ENCODE assay signal across 23 mouse cellular contexts in the genomic region with DNA sequence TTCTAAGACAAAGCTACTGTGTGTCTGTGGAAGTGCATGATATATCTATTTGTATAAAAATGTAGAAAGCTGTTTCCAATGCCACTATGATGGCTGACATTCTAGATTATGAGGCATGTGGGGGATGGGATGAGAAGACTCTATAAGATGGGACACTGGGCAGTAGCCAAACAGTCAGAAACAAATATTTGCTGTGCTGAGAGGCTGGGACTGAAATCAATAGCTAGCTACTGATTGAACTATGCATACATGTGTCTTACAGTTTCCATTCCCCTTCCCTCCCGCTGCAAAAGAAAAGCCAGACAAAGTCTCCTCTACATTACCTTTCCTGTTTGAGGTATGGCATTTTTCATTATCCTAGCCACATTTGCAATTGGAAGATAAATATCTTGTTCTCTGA.
"Had no signal": no experiment of that assay in that cellular context is flagged by ENCODE, and none has a peak within 500 bp of the region (broad histone marks: within the 10 kb centered on the region; RNA-seq: fewer than 3 reads in every experiment).

No protein-coding gene starts in this region.

- H3K27me3 ChIP-seq: heart, embryonic 13.5 days; heart, embryonic 15.5 days; hindbrain, embryonic 13.5 days; hindbrain, embryonic 15.5 days; intestine, embryonic 15.5 days; limb, embryonic 13.5 days; limb, embryonic 15.5 days had no signal

- H3K4me1 ChIP-seq: heart, embryonic 15.5 days; intestine, embryonic 15.5 days had no signal

- H3K9me3 ChIP-seq: heart, embryonic 15.5 days; hindbrain, embryonic 13.5 days; hindbrain, embryonic 15.5 days; intestine, embryonic 15.5 days; limb, embryonic 15.5 days had no signal

- H3K27ac ChIP-seq: heart, adult 2 months; heart, embryonic 13.5 days; heart, embryonic 15.5 days; hindbrain, embryonic 13.5 days; hindbrain, embryonic 15.5 days; hindbrain, postnatal 0 days; intestine, embryonic 15.5 days; layer of hippocampus, adult 2 months; left cerebral cortex, adult 2 months; limb, embryonic 13.5 days; limb, embryonic 15.5 days; liver, embryonic 14.5 days had no signal

- H3K4me3 ChIP-seq: heart, adult 2 months; heart, embryonic 13.5 days; heart, embryonic 15.5 days; hindbrain, embryonic 13.5 days; hindbrain, embryonic 15.5 days; intestine, embryonic 15.5 days; layer of hippocampus, adult 2 months; left cerebral cortex, adult 2 months; limb, embryonic 13.5 days; limb, embryonic 15.5 days had no signal

- ATAC-seq: hindbrain, postnatal 0 days; intestine, embryonic 15.5 days; intestine, postnatal 0 days had no signal

- H3K9ac ChIP-seq: heart, embryonic 13.5 days; heart, embryonic 15.5 days; hindbrain, embryonic 13.5 days; hindbrain, embryonic 15.5 days; intestine, embryonic 15.5 days; limb, embryonic 13.5 days; limb, embryonic 15.5 days; liver, embryonic 14.5 days had no signal

- DNase-seq: gastrocnemius, postnatal 14 days; gastrocnemius, postnatal 36 days; heart, adult 2 months; heart, postnatal 14 days; heart, postnatal 36 days; kidney, adult 18-20 months; kidney, adult 8-10 months; kidney, postnatal 10 days; kidney, postnatal 25 days; kidney, postnatal 4 days had no signal

- H3K4me2 ChIP-seq: heart, embryonic 11.5 days; heart, embryonic 13.5 days; heart, embryonic 15.5 days; hindbrain, embryonic 13.5 days; hindbrain, embryonic 15.5 days; intestine, embryonic 15.5 days; limb, embryonic 13.5 days; limb, embryonic 15.5 days had no signal
